Mouse (Mus musculus) Patski (cell line): Measurements from ENCODE around the gene Mapk8ip1. TPM values are rescaled to one million over a fixed set of nuclear protein-coding genes. Genes with fewer than 3 reads are reported as not detected.

Source experiments
- ATAC-seq: fragments of 100-300 bp; one replicate; pipeline ENCODE4 v1.8.0; 2021
- CTCF ChIA-PET: fragments of 350-600 bp; sonication (Branson Sonifier 250); formaldehyde crosslinking; loops from one replicate; lab custom pipeline; 2022; ENCODE audit warnings: inconsistent platforms; lab: Charles Lee
- POLR2A ChIA-PET: fragments of 350-600 bp; sonication (Branson Sonifier 250); formaldehyde crosslinking; loops from one replicate; lab custom pipeline; 2022; ENCODE audit warnings: antibody characterized with exemption, inconsistent platforms; lab: Charles Lee
- DNase-seq: peaks from one replicate; pipeline ENCODE4 v3.0.0-alpha.2; 2011; ENCODE audit warnings: low read depth, low spot score
- H3K27me3 ChIP-seq: fragments of 371-371 bp; one replicate; pipeline ENCODE4 v1.5.1; 2021
- CTCF ChIP-seq: fragments of 100-300 bp; IDR thresholded peaks from one replicate; pipeline ENCODE4 v1.5.1; 2021
- in situ Hi-C: fragments of 300-500 bp; cut with MboI; formaldehyde crosslinking; loops from 3 replicates; pipeline ENCODE4 v1.11.1; 2018; ENCODE audit warnings: low pct_unique_long_range_greater_than_20kb, mixed read lengths
- polyA plus RNA-seq: library from polyadenylated mRNA; unstranded; gene quantifications from one replicate; pipeline ENCODE4 v1.2.3, GENCODE M21; 2021

Gene Mapk8ip1
- polyA plus RNA-seq, 1 experiment from 2014 or later: 48.1 TPM

GRCm38 (mm10) chr2:92347191-92347590 lies 53.9 kb downstream of the Mapk8ip1 start:
- CTCF ChIA-PET: interaction anchor here (1.1 kb wide), 1 partner anchor 91 kb away, joined by 3 read pairs; no protein-coding TSS in a partner anchor
- in situ Hi-C loops: no loop called here
- no peak for TF ChIP-seq CTCF

GRCm38 (mm10) chr2:92342418-92342817 lies 58.6 kb downstream of the Mapk8ip1 start:
- no peak for ATAC-seq
- CTCF ChIA-PET: interaction anchor here (1.4 kb wide), 1 partner anchor 8 kb away, joined by 3 read pairs; no protein-coding TSS in a partner anchor

More at GRCm38 (mm10) chr2:92347191-92347590, 53.9 kb downstream of the Mapk8ip1 start:
- ATAC-seq (no peak), DNase-seq (no peak)
- H3K27me3 ChIP-seq: no peaks in the 10 kb centered on the region
- POLR2A ChIA-PET: no interaction called here

More at GRCm38 (mm10) chr2:92342418-92342817, 58.6 kb downstream of the Mapk8ip1 start:
- in situ Hi-C loops: no loop called here
- POLR2A ChIA-PET: interaction anchor here (0.8 kb wide), 1 partner anchor 12 kb away, joined by 3 read pairs; no protein-coding TSS in a partner anchor
- DNase-seq: no peak
- TF ChIP-seq CTCF: no peak
- H3K27me3 ChIP-seq: no peaks in the 10 kb centered on the region

Other genes with a start within 250 kb of the Mapk8ip1 start
- gene Pex16, start 26.6 kb downstream of the Mapk8ip1 start, polyA plus RNA-seq: 21.4 TPM
- gene Large2, start 26.4 kb downstream of the Mapk8ip1 start, polyA plus RNA-seq: 0.55 TPM
- gene 1700029I15Rik, start 18.7 kb downstream of the Mapk8ip1 start, polyA plus RNA-seq: 2.8 TPM
- 16.7 TPM for gene Cry2, start 32.8 kb upstream of the Mapk8ip1 start, polyA plus RNA-seq
- gene Slc35c1, start 59.3 kb upstream of the Mapk8ip1 start, polyA plus RNA-seq: 11.0 TPM
- 5.3 TPM for gene Chst1, start 198.4 kb upstream of the Mapk8ip1 start, polyA plus RNA-seq